Mouse (Mus musculus) left cerebral cortex, adult 2 months (tissue): ENCODE measurements around the gene Pik3r5. TPM values are rescaled to one million over a fixed set of nuclear protein-coding genes. Genes with fewer than 3 reads are reported as not detected.

ENCODE experiments used
- DNase-seq, 2 experiments: peaks; one replicate each; pipeline ENCODE4 v3.0.0; 2021 to 2022; ENCODE audit warnings: low spot score in 2 of 2, mixed read lengths in 1 of 2; ENCODE audit errors: extremely low spot score in 1 of 2
- H3K27ac ChIP-seq: fragments of 200-600 bp; 2 replicates; pipeline ENCODE4 v1.8.1; 2022
- H3K4me3 ChIP-seq: fragments of 200-600 bp; 2 replicates; pipeline ENCODE4 v1.8.1; 2022
- CTCF ChIP-seq: fragments of 200-600 bp; IDR thresholded peaks from 2 replicates; pipeline ENCODE4 v1.8.1; 2022; ENCODE audit warnings: antibody characterized with exemption, mild to moderate bottlenecking, moderate library complexity
- intact Hi-C: fragments of 180-260 bp; cut with DNase I; formaldehyde crosslinking; loops from one replicate; pipeline ENCODE4 v1.15.1; 2025
- total RNA-seq, 2 experiments: library from RNA; stranded (reverse); gene quantifications; 2 replicates each; pipeline ENCODE4 v1.2.3; 2021

The Pik3r5 gene
- total RNA-seq, 2 experiments from 2014 or later, result 2.6 to 2.9 TPM

- TF ChIP-seq CTCF, result no peak
- intact Hi-C loops, result no loop called here
- peak overlapping the region; percentile 28 for H3K27ac ChIP-seq
- H3K4me3 ChIP-seq, result no peak overlapping the region
- DNase-seq, result no peak
Measured at GRCm38 (mm10) chr11:68478574-68478981, 46.7 kb downstream of the Pik3r5 start.

GRCm38 (mm10) chr11:68480660-68481059 lies 48.7 kb downstream of the Pik3r5 start:
- DNase-seq, result no peak
- no peak overlapping the region for H3K4me3 ChIP-seq
- TF ChIP-seq CTCF, result peak; percentile 18
- no peak overlapping the region for H3K27ac ChIP-seq
- intact Hi-C loops, result loop anchor here (10.0 kb wide), 1 partner anchor 324 kb away; no protein-coding TSS in a partner anchor

GRCm38 (mm10) chr11:68482001-68482400 lies 50.1 kb downstream of the Pik3r5 start:
- intact Hi-C loops, result loop anchor here (10.0 kb wide), 1 partner anchor 323 kb away; no protein-coding TSS in a partner anchor
- H3K4me3 ChIP-seq, result no peak overlapping the region
- no peak for TF ChIP-seq CTCF

GRCm38 (mm10) chr11:68483213-68483612 lies 51.3 kb downstream of the Pik3r5 start:
- no peak for DNase-seq
- no peak overlapping the region for H3K27ac ChIP-seq
- intact Hi-C loops, result loop anchor here (10.0 kb wide), 1 partner anchor 322 kb away; no protein-coding TSS in a partner anchor
- no peak overlapping the region for H3K4me3 ChIP-seq
- TF ChIP-seq CTCF, result no peak

More at GRCm38 (mm10) chr11:68482001-68482400, 50.1 kb downstream of the Pik3r5 start:
- DNase-seq, result no peak
- H3K27ac ChIP-seq, result no peak overlapping the region

GRCm38 (mm10) chr11:68484431-68484830 lies 52.5 kb downstream of the Pik3r5 start:
- TF ChIP-seq CTCF, result no peak
- intact Hi-C loops, result loop anchor here (2.0 to 10.0 kb wide), 2 partner anchors 320 to 390 kb away; no protein-coding TSS in a partner anchor
- H3K4me3 ChIP-seq, result no peak overlapping the region
- no peak overlapping the region for H3K27ac ChIP-seq
- DNase-seq, result no peak

- TF ChIP-seq CTCF, result peak; percentile 72
- Histone ChIP-seq H3K27ac (no peak overlapping the region), H3K4me3 (no peak overlapping the region)
- DNase-seq, result no peak
- intact Hi-C loops, result loop anchor here (2.0 to 10.0 kb wide), 2 partner anchors 319 to 389 kb away; no protein-coding TSS in a partner anchor
Measured at GRCm38 (mm10) chr11:68485206-68485942, 53.5 kb downstream of the Pik3r5 start.

- no peak for DNase-seq
- intact Hi-C loops, result loop anchor here (2.0 to 10.0 kb wide), 2 partner anchors 63 to 319 kb away; no protein-coding TSS in a partner anchor
- Histone ChIP-seq H3K27ac (no peak overlapping the region), H3K4me3 (no peak overlapping the region)
- TF ChIP-seq CTCF, result peak; percentile 24
Measured at GRCm38 (mm10) chr11:68486093-68486492, 54.2 kb downstream of the Pik3r5 start.

GRCm38 (mm10) chr11:68487720-68488119 lies 55.8 kb downstream of the Pik3r5 start:
- intact Hi-C loops, result loop anchor here (2.0 to 10.0 kb wide), 2 partner anchors 61 to 317 kb away; no protein-coding TSS in a partner anchor
- no peak overlapping the region for H3K4me3 ChIP-seq
- no peak for DNase-seq
- no peak overlapping the region for H3K27ac ChIP-seq
- TF ChIP-seq CTCF, result no peak

GRCm38 (mm10) chr11:68488256-68488824 lies 56.4 kb downstream of the Pik3r5 start:
- intact Hi-C loops, result loop anchor here (10.0 kb wide), 1 partner anchor 316 kb away; no protein-coding TSS in a partner anchor
- no peak for DNase-seq
- Histone ChIP-seq H3K4me3 (no peak overlapping the region), H3K27ac (no peak overlapping the region)
- no peak for TF ChIP-seq CTCF

- Histone ChIP-seq H3K4me3 (no peak overlapping the region), H3K27ac (no peak overlapping the region)
- intact Hi-C loops, result loop anchor here (10.0 kb wide), 1 partner anchor 316 kb away; no protein-coding TSS in a partner anchor
- TF ChIP-seq CTCF, result no peak
- DNase-seq, result no peak
Measured at GRCm38 (mm10) chr11:68489236-68489635, 57.3 kb downstream of the Pik3r5 start.

GRCm38 (mm10) chr11:68492592-68492991 lies 60.7 kb downstream of the Pik3r5 start:
- H3K4me3 ChIP-seq, result no peak overlapping the region
- intact Hi-C loops, result no loop called here
- no peak overlapping the region for H3K27ac ChIP-seq
- DNase-seq, result no peak
- TF ChIP-seq CTCF, result no peak

GRCm38 (mm10) chr11:68493760-68494159 lies 61.8 kb downstream of the Pik3r5 start:
- no peak for DNase-seq
- Histone ChIP-seq H3K4me3 (no peak overlapping the region), H3K27ac (no peak overlapping the region)
- intact Hi-C loops, result no loop called here
- no peak for TF ChIP-seq CTCF
